In genomic region chr4:133601721-133602218, GRCm38 (mm10) we compare ENCODE assay signal across 8 mouse cellular contexts. TPM values are rescaled to one million over a fixed set of nuclear protein-coding genes. Genes with fewer than 3 reads are reported as not detected.
A peak's percentile ranks its signal among the peaks of the same experiment; 100 is the strongest.
DNase-seq lines count a peak whose midpoint lies in the region; ATAC-seq lines count a peak whose summit lies in the region.

TSS of gene Sfn (minus strand) at chr4:133602168.

- H3K4me1 ChIP-seq in forebrain, embryonic 12.5 days = peaks cover 17% of the 10 kb centered on the region
- peaks cover 10% of the 10 kb centered on the region for H3K4me1 ChIP-seq in forebrain, embryonic 16.5 days (replicated peaks; ENCODE audit: control insufficient read depth, insufficient read depth, low read length)
- peaks cover 5% of the 10 kb centered on the region for H3K4me1 ChIP-seq in brown adipose tissue, adult 24 weeks (ENCODE audit: control insufficient read depth, insufficient read depth, insufficient read length, low read length)
- peaks cover 33% of the 10 kb centered on the region for H3K4me1 ChIP-seq in lung, embryonic 15.5 days

- H3K36me3 ChIP-seq in forebrain, embryonic 12.5 days (replicated peaks) = peaks cover 3% of the 10 kb centered on the region
- H3K36me3 ChIP-seq in forebrain, embryonic 16.5 days (ENCODE audit: control insufficient read depth, insufficient read depth) = no peaks in the 10 kb centered on the region
- H3K36me3 ChIP-seq in lung, embryonic 15.5 days = peaks cover 7% of the 10 kb centered on the region; the same call in 1 of the 2 replicates

- no peak for ATAC-seq in forebrain, embryonic 12.5 days (ENCODE audit: low FRiP score)
- no peak for ATAC-seq in forebrain, embryonic 16.5 days
- peak; percentile 64 for ATAC-seq in lung, embryonic 15.5 days (ENCODE audit: borderline replicate concordance, extremely low read depth, low FRiP score, low TSS enrichment)

- no peaks in the 10 kb centered on the region for H3K9me3 ChIP-seq in forebrain, embryonic 12.5 days
- no peaks in the 10 kb centered on the region for H3K9me3 ChIP-seq in forebrain, embryonic 16.5 days (ENCODE audit: control insufficient read depth, low read length)
- no peaks in the 10 kb centered on the region for H3K9me3 ChIP-seq in lung, embryonic 15.5 days

- 2% methylated on average over 16 of the region's 16 CpGs for WGBS in forebrain, embryonic 12.5 days
- 3% methylated on average over 16 of the region's 16 CpGs for WGBS in forebrain, embryonic 16.5 days
- 5% methylated on average over 16 of the region's 16 CpGs for WGBS in lung, embryonic 15.5 days

- H3K4me3 ChIP-seq in forebrain, embryonic 12.5 days (replicated peaks) = no peak within 1 kb of the TSS
- no peak within 1 kb of the TSS for H3K4me3 ChIP-seq in forebrain, embryonic 16.5 days (replicated peaks; ENCODE audit: low read length)
- peak within 1 kb of the TSS; percentile 21; the same call in 1 of the 2 replicates for H3K4me3 ChIP-seq in brown adipose tissue, adult 24 weeks (ENCODE audit: insufficient read depth, low read depth, low read length)
- H3K4me3 ChIP-seq in lung, embryonic 15.5 days = peak within 1 kb of the TSS; percentile 33

- DNase-seq in gonadal fat pad, adult 2 months (ENCODE audit: low read depth) = no peak
- DNase-seq in kidney, adult 8-10 months = peak; percentile 66 to 74
- peak; percentile 36 to 60 for DNase-seq in spleen, postnatal 14 days (ENCODE audit: low spot score in 2 of 2)
- no peak for DNase-seq in frontal cortex, postnatal 14 days (ENCODE audit: low spot score in 2 of 2)

- H3K4me2 ChIP-seq in forebrain, embryonic 12.5 days = peak within 1 kb of the TSS; percentile 25; the same call in 1 of the 2 replicates
- no peak within 1 kb of the TSS for H3K4me2 ChIP-seq in forebrain, embryonic 16.5 days (ENCODE audit: low read length)
- H3K4me2 ChIP-seq in lung, embryonic 15.5 days = peak within 1 kb of the TSS; percentile 58

- H3K9ac ChIP-seq in forebrain, embryonic 12.5 days = no peak within 1 kb of the TSS
- no peak within 1 kb of the TSS for H3K9ac ChIP-seq in forebrain, embryonic 16.5 days (replicated peaks; ENCODE audit: low read depth, low read length)
- H3K9ac ChIP-seq in lung, embryonic 15.5 days = peak within 1 kb of the TSS; percentile 33; the same call in 1 of the 2 replicates

- H3K27me3 ChIP-seq in forebrain, embryonic 12.5 days = peaks cover 66% of the 10 kb centered on the region
- H3K27me3 ChIP-seq in forebrain, embryonic 16.5 days (replicated peaks; ENCODE audit: control insufficient read depth, insufficient read depth, low read length) = peaks cover 41% of the 10 kb centered on the region
- H3K27me3 ChIP-seq in lung, embryonic 15.5 days = peaks cover 33% of the 10 kb centered on the region

- H3K27ac ChIP-seq in forebrain, embryonic 12.5 days = no peak within 1 kb of the TSS
- H3K27ac ChIP-seq in forebrain, embryonic 16.5 days (ENCODE audit: low read length) = no peak within 1 kb of the TSS
- no peak within 1 kb of the TSS for H3K27ac ChIP-seq in brown adipose tissue, adult 24 weeks (replicated peaks; ENCODE audit: low read depth, low read length)
- no peak within 1 kb of the TSS for H3K27ac ChIP-seq in lung, embryonic 15.5 days

RNA-seq across cellular contexts. Expression of gene Sfn, which starts in this region (rescaled TPM):
- polyA plus RNA-seq in forebrain, embryonic 12.5 days (2016; fragmentation: Nextera tagmentation; extraction: Ambion mirVana) = 3.9 and 6.8 TPM in 2 replicates
- polyA plus RNA-seq in forebrain, embryonic 16.5 days (2015; fragmentation: Nextera tagmentation; extraction: Ambion mirVana) = 1.0 and 1.6 TPM in 2 replicates
- 1.2 and 1.3 TPM in 2 replicates for polyA plus RNA-seq in brown adipose tissue, adult 24 weeks (2012; ENCODE audit: insufficient read depth, insufficient read length, missing spikeins)
- polyA plus RNA-seq in gonadal fat pad, adult 2 months (2012; rRNA removed) = 29.2 and 32.6 TPM in 2 replicates
- 17.7 and 20.9 TPM in 2 replicates for polyA plus RNA-seq in lung, embryonic 15.5 days (2015; fragmentation: Nextera tagmentation; extraction: Ambion mirVana)

Comparison
In these comparisons a context has a peak if more than half of its experiments do, and no peak if none do; other contexts are left out.
1. H3K4me3 ChIP-seq: peak in brown adipose tissue, adult 24 weeks (single experiment) and lung, embryonic 15.5 days (single experiment); none in forebrain, embryonic 12.5 days (single experiment) and forebrain, embryonic 16.5 days (single experiment).
2. DNase-seq: peak in kidney, adult 8-10 months (2 of 2) and spleen, postnatal 14 days (2 of 2); none in gonadal fat pad, adult 2 months (single experiment) and frontal cortex, postnatal 14 days (0 of 2).